Mouse (Mus musculus) heart, adult 9 months (tissue): ENCODE data around the gene Arid4b.
A peak's percentile ranks its signal among the peaks of the same experiment; 100 is the strongest.
"Not testable (repeated sequence)": the region's sequence is repeated elsewhere in the genome, so short reads cannot be mapped to it uniquely, and the experiment has no call there.

Experiments used
- DNase-seq, 2 experiments: peaks; one replicate each; pipeline ENCODE4 v3.0.0; 2022; ENCODE audit warnings: low spot score in 2 of 2

The Arid4b gene

DNA sequence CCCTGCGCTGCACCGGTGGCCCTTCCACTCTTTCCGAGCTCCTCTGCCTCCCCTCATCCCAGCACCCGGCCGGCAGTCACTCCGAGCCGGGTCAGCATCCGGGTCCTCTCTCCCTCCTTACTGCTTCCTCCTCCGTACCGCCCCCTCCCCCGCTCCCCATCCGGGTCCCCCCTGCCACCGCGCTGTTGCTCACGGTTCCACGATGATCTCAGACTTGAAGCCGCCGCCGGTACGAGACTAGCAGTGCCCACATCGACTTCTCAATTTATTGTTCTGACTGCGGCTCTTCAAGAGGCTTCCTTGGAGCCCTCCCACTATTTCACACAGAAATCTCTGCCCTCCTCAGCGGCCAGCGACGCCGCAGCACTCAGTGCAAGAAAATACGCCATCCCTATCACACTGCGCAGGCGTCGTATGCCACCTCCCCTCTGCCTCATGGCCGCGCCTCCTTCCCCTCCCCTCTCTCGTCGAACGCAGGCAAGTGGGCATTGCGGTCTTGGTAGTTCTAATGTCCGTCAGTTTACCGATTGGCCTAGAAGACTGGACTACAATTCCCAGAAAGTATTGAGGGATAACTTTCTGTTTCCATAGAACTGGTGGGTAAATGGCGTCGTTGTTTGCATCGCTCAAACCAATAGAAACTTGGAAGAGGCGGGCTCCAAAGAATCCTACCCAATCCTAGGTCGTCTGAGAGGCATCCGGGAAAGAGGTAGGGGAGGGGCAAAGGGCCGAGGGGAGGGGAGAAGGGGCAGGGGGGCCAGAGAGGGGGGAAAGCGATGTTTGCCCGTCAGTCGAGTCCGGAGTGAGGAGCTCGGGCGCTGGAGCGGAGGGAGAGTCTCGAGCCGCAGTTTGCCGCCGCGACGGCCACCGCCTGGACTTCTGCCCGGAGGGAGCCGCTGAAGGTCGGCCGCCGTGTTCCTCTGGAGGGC, at the start of gene Arid4b, which contains the start of gene Ggps1:
Gene Arid4b (plus strand): TSS at position 220 of the 929 bp plus-strand sequence.
Gene Ggps1 (minus strand): TSS at position 476 of the 929 bp plus-strand sequence.
- DNase-seq: peak; percentile 98 to 99

DNA sequence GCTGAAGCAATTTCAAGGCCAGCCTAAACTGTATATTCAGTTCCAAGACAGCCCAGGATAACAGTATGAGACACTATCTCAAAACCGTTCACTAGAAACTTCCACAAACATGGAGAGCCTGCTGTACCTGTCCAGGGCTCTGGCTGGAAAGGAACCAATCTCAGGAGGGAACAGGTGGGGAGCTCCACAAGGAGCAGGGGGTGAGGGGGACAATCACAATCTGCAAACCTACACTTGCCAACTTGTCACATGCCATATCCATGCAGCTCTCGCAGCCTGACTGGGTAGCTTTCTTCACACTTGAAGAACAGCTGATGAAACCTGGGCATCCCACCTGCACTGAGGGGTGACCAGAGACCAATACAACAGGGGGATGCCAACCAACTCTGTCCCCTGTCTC, 49.0 kb upstream of the Arid4b start:
- DNase-seq: no peak

DNA sequence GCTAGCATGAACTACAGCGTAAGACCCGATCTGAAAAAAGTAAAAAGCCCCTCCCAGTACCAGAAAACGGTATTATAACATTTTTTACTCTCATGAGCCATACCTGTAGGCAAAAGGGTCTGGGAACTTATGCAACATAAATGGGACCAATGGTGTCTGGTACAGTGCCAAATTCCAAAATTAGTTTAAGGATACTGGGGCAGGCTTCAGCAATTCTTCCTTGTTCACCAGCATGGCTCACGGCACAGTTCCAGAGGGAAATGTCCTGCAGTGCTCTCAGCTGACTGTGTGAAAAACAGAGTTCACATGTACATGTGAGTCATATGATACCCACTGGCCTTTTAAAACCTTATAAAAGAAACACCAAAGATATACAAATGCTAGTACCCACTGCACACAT, 48.5 kb upstream of the Arid4b start:
- DNase-seq: no peak

DNA sequence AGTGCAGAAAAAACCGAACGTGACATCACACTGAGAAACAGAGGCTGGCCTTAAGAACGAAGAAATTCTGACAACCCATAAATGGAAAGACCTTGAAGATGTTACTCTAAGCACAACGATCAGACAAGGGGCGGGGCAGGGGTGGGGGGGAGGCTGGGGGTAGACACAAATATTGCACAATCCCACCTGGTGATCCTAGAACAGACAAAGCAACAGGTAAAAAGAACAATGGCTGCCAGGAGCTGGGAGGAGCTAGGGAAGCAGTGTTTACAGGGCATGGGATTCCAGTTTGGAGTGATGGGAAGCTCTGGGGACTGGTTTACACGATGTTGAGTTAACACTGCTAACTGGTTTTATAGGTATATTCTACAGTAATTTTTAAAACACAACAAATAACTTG, 47.4 kb upstream of the Arid4b start:
- DNase-seq: no peak

DNA sequence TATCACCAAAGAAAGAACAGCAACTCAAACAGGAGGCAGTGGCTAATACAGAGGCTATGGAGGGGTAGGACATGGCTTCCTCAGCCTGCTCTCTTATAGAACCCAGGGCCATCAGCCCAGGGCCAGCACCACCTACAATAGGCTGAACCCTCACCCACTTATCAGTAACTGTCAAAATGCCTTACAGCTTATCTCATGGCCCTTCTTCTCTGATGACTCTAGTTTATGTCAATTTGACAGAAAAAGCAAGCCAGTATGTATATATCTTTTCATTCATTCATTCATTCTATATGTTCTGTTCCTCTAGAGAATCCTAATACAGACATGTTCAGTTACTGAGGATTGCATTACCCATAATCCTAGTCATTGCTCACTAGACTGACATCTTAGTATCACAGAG, 44.7 kb upstream of the Arid4b start:
- DNase-seq: no peak

DNA sequence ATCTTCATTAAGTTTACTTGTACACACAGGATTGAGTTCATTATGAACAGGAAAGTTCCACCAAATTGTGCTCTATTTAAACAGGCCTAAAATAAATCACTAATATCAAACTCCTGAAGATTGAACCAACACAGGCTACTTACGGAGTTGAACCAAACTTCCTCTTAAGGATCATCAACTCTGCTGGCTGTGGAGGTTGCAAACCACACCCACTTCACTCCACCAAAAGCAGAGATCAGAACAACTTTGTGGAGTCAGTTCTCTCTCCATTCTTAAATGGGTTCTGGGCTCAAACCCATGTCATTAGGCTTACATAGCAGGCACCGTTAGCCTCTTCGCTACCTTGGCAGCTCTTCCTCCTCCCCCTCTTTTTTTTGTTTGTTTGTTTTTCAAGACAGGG, 44.2 kb upstream of the Arid4b start:
- DNase-seq: no peak

DNA sequence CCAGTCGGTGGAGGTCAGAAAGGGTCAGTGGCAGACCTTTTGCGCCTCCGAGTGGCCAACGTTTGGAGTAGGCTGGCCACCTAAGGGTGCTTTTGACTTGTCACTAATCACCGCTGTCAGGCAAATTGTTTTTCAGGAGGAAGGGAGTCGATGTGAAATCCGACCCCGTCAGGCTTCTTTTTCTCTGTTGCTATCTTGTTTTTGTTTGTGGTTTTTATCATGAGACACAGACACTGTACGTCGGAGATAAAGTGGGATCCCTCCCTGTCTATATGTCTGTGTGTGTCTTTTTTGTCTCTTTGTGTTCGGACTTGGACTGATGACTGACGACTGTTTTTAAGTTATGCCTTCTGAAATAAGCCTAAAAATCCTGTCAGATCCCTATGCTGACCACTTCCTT, 41.6 kb upstream of the Arid4b start:
- not testable (repeated sequence) for DNase-seq

DNA sequence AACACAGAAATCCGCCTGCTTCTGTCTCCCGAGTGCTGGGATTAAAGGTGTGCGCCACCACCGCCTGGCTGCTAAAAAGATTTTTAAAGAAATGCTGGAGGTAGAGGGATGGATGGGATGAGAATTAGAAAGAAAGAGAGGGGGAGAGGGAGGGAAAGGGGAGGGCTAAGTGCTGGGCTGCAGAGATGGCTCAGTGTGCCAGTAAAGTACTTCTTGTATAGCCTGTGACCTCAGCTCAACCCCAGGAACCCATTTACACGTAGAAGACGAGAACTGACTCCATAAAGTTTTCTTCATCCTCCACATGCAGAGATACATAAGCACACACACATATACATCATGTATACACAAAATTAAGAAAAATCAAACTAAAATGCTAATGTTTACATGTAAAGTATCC, 37.5 kb upstream of the Arid4b start:
- DNase-seq: no peak

DNA sequence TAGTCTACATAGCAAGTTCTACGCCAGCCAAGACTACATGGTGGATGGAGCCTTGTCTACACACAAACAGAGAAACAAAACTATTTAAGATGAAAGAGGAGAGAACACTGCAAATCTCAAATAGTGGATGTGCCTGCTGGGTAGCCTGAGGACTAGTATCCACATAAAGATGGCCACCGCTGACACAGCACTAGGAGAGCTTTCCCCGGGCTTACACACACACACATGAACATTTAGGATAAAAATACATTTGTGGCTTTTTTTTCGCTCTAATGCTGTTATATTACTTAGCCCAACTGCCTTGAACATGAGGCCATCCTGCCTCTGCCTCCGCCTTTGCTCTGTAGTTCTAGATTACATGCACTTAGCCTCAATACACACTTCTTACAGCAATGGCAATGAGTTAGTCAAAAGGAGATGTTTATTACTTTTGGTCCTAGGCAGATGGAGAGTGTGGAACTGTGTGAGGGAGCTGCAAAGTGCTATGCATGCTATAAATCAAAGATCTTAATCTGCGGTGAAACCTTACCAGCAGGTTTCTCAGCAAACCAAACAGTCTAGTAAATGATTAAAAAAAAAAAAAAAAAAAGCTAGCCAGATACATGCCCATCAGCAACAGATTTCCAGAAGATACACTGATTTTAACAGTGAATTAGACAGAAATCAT, 36.7 kb upstream of the Arid4b start:
- no peak for DNase-seq

DNA sequence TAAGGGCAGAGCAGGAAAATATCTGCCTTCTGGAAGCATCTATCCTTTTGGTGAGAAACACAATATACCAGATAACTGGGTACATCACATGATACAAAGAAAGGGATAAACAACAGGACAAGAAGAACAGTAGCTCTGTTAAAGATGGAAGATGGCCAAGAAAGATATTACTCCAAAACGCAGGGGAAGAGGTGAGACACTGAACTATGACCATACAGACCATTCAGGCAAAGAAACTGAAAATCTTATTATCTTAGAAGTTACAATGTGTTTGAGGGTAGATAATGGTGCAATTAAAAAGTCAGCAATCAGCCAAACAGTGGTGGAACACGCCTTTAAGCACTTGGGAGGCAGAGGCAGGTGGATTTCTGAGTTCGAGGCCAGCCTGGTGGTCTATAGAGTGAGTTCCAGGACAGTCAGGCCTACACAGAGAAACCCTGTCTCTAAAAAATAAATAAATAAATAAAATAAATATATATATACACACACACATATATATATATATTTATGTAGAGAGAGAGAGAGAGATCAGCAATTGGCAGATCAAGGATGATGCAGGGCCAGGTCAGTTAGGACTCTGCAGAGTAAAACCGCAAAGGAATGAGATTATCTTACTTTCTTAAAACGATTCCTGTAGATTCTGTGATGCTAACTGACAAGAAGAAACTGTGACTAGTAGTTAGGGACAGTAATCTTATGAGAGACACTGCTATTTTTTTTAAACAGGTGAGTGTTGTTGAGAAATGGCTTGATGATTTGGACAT, 29.5 kb upstream of the Arid4b start:
- no peak for DNase-seq

DNA sequence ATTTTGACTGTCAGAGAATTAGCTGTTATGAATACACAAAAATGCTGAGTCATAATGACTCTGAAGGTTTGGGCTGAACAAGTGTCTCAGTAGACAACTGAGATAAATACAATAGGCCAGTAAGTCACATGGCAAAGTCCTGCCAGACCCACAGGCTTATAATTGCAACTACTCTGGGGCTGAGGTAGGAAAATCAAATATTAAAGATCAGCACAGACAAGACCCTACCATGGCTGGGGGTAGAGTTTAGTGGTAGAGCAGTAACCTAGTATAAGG, 29.0 kb upstream of the Arid4b start:
- DNase-seq: peak; percentile 5 to 39

DNA sequence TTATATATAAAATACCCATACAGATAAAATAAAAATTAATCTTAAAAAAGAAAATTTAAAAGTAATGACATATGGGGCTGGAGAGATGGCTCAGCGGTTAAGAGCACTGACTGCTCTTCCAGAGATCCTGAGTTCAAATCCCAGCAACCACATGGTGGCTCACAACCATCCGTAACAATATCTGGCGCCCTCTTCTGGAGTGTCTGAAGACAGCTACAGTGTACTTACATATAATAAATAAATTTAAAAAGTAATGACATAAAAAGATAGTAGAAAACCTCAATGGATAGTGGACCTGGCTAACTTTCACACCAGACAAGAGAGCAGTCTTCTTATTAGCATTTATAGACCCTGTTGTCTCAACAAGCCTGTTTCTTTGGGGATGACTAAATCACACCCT, 27.7 kb upstream of the Arid4b start:
- not testable (repeated sequence) for DNase-seq

DNA sequence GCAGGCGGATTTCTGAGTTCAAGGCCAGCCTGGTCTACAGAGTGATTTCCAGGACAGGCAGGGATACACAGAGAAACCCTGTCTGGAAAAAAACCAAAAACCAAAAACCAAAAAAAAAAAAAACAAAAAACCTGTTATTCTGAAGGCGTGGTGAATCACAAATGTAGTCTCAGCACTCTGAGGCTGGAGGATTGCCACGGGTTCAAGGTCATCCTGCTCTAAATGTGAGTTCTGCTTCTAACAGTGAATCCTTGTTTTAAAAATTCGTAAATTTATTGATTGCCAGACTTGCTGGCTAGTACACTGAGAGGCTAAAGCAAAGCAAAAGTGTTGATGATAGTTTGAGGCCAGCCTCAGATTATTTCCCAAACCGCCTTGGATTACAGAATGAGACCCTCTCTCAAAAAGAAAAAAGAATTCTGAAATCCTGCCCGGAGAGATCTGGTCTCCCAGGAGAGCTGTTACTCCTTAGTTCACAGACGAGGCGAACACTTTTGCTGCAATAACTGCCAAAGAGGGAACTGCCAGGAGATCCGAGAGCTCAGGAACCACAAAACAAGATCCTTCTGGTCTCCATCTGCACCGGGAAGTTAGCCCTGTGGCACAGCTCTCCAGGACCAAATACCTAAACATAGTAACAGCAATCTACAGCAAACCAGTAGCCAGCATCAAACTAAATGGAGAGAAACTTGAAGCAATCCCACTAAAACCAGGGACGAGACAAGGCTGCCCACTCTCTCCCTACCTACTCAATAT, 27.0 kb upstream of the Arid4b start:
- no peak for DNase-seq

DNA sequence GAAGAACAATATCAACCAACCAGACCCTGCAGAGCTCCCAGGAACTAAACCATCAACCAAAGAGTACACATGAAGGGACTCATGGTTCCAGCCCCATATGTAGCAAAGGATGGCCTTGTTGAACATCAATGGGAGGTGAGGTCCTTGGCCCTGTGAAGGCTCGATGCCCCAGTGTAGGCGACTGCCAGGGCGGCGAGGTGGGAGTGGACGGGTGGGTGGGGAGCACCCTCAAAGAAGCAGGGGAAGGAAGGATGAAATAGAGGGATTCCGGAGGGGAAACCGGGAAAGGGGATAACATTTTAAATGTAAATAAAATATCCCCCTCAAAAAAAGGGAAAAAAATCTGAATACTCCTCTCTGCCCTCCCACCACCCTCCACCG, 24.1 kb upstream of the Arid4b start:
- no peak for DNase-seq

DNA sequence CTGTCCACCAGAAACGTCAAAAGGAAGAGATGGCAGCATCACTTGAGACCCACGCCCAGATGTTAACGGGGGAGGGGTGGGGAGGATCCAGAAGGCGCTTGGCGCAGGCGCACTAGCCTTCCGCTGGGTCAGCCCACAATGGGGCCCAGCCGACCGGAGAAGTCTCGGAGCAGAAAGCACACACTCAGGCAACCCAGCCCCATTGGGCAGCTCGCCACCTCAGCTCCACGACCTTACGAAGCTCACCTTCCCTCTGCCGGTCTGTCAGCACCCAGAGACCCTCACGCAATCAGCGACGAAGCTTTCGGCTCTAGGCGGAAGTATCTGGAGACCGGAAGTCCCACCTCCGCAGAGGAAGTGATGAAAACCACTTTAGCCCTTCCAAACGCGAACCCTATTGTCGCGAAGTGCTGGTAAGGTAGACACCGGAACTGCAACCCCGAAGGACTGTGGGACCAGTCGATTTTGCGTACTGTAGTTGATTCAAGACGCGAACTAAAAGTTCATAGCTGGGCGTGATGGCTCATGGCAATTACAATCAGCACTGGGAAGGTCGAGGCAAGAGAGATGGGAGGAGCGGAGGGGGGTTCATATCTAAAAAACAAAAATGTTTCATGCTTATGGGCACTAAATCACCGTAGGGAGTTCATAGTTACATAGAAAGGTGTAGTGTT, 23.6 kb upstream of the Arid4b start, which contains the start of gene Tbce:
Gene Tbce (minus strand): TSS at position 347 of the 674 bp plus-strand sequence.
- peak; percentile 90 to 92 for DNase-seq

DNA sequence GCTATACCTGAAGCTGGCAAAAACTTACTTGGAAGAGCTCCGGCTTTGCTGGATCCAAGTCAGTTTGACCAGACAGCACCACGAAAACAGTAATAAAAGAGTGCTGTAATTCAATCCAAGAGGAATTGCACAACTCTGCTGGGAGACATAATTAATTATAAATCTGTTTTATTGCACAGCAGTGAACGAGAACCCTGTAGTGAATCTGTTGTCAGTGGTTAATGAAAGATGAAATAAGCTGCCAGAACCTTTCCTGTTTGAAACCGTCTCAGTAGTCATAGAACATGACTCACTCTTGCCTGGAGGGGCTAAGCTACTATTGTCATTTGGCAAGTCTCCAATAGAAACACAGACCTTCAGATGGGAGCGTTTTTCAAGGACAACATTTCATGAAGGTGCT, 22.8 kb upstream of the Arid4b start:
- peak in 1 of 2 experiments; percentile 12 for DNase-seq

DNA sequence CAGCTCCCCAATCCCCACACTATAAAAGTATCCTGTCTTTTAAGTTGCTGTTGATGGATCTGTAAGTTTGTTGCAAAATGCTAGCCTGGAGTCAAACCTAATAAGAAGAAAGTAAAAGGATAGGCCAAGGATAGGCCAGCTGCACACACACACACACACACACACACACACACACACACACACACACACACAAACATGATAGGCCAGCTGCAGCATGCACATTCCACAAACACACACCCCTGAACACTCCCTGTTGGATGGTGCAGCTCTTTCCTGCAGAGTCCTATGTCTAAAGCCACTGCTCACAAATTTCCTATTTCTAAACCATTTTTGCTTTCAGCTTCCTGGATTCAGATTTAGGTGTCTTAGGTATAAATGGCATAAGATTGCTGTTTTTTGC, 19.2 kb upstream of the Arid4b start:
- DNase-seq: no peak

DNA sequence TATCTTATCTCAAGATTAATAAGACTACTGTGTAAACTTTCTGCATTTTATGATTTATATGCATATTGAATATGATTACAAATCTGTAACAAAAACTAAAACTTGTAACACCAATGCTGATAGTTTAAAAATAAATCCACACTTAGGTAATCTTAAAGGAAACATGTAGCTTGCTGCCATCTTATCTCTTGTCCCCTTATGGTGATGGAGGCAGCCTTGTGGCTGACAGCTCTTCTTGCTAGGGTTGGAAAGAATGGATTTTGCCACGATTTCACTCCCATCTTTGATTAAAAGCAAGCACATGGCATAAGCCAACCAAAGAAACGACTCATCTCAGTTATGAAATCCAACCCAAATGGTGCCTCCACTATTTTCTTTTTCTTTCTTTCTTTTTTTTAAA, 18.5 kb upstream of the Arid4b start:
- DNase-seq: no peak

DNA sequence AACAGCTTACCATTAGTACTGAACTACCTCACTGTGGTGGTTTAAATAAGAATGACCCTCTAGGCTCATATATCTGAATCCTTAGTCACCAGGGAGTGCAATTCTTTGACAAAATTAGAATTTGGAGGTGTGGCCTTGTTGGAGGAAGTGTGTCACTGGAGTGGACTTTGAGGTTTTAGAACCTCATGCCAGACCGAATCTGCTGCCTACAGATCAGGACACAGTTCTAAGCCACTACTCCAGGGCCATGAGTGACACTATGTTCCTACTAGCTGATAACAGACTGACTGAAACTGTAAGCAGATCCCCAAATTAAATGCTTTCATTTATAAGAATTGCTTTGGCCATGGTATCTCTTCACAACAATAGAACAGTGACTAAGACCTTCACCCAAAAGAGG, 13.2 kb upstream of the Arid4b start:
- DNase-seq: no peak

DNA sequence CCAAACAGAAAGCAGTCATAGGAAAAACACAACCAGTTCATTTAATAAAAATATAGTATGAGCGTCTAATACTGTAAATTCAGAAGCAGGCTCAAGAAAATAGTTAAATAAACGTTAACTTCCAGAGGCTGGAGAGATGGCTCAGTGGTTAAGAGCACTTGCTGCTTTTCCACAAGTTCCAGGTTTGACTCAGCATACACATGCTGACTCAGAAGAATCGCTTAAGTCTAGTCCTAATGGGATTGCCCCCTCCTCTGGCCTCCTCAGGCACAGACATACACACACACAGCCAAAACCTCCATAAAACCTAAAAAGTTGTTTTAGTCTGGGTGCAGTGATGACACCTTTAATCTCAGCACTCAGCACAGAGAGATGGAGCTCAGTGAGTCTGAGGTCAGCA, 6.2 kb upstream of the Arid4b start:
- DNase-seq: no peak

DNA sequence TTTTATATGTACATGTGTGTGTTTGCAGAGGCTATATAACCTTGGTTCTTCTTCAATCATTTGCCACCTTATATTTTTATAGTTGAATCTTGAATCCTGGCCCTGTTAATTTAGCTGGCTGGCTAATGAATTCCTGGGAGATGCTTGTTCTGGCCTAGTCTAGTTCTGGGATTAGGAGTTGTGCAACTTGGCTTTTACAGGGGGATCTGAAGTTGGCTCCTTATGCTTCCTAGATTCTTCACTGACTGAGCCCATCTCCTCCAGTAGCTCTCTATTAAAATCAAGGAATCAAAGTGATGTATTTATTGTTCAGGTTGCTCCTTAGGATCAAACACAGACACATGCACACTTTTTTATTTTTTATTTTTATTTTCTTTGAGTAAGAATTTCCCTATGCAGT, 3.5 kb upstream of the Arid4b start:
- no peak for DNase-seq
